Mouse (Mus musculus): Measurements from ENCODE around the gene Lrp6.

GRCm38 (mm10) chr6:134473143-134473561, 93.6 kb downstream of the Lrp6 start:
- TF ChIP-seq CTCF (IDR thresholded peaks at IDR 0.05; ENCODE audit: low read depth, low read length) (no peak), POLR2A (IDR thresholded peaks at IDR 0.05; ENCODE audit: borderline replicate concordance, low read depth, low read length) (no peak)

All from bone marrow macrophage, adult 2 months (primary cell).